Mouse (Mus musculus): ENCODE measurements at regions not wholly inside any gene's neighbourhood (a gene's known extent, or its start where the extent isn't known, plus 50 kb on each side); places are given as distances from the start of the nearest gene placed in this dataset.

DNA sequence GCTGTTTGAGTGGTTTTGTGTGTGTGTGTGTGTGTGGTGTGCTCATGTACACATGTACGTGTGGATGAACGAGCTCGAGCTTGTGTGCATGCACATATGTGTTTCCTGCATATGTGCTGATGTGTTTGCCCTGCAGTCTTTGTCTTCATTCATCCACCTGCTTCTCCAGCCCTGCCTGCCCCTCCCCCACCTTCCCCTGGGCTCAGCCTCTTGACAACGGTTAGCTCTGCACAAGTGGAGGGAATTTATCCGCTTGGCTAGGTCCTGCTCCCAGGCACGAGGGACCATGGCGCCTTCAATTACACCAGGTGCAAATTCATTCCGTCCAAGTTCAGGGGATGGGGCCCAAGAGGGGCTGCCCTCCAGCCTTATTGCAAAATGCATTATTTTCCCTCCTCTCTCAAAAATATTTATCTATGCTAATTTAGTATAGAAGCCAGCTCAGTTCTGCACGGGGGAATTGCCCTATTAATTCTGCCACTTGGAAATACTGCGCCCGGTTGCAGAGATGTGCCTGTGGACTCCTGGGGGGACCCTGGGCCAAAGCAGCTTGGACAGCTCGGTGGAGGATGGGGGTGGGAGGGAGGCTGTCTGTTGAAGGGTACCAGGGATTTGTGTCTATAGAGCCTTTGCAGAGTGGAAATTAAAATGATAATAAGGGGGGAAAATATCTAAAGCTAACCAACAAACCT is 111.1 kb downstream of the Tpra1 start:
- TF ChIP-seq CTCF (IDR thresholded peaks at IDR 0.05; ENCODE audit: borderline replicate concordance, extremely low read depth, insufficient read depth, insufficient read length) (no peak), POLR2A (IDR thresholded peaks at IDR 0.05; ENCODE audit: borderline replicate concordance, extremely low read depth, insufficient read depth, insufficient read length, poor library complexity, severe bottlenecking) (no peak)

Measured in brain, embryonic 14.5 days (tissue).